10 mouse cellular contexts compared by ENCODE assay signal in the genomic region with DNA sequence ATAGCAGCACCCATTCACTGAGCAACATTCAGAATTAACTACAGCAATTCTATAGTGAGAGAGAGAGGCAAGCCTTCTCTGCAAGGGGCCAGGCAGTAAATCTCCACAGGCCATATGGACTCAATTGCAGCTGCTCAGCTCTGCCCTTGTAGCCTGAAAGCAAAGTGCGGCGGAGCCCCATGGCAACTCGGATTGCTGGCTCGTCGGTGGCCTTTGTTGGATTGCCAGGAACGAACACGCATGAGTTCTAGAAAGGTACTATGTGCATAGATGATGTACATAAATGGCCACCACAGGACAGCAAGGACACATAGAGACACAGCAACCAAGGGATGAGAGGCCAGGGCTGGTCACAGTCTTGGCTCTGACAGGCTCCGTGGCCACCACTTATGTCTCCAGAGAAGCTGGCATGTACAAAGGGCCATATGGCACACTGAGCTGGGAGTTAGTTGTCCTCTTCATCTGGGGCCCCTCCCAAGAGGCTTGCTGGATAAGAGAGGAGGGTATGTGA.
DNase-seq lines count a peak whose midpoint lies in the region; ATAC-seq and TF ChIP-seq lines count a peak whose summit lies in the region.
"Had no signal": no experiment of that assay in that cellular context is flagged by ENCODE, and none has a peak within 500 bp of the region (broad histone marks: within the 10 kb centered on the region; RNA-seq: fewer than 3 reads in every experiment).

No protein-coding gene starts in this region.

- no peaks in the 10 kb centered on the region for H3K36me3 ChIP-seq in hindbrain, embryonic 12.5 days
- H3K36me3 ChIP-seq in midbrain, embryonic 15.5 days (replicated peaks): no peaks in the 10 kb centered on the region
- no peaks in the 10 kb centered on the region for H3K36me3 ChIP-seq in lung, postnatal 0 days (ENCODE audit: insufficient read depth, low read length)
- H3K36me3 ChIP-seq: liver, embryonic 13.5 days had no signal

- no peak overlapping the region for H3K9ac ChIP-seq in hindbrain, embryonic 12.5 days
- H3K9ac ChIP-seq in midbrain, embryonic 15.5 days: no peak overlapping the region
- H3K9ac ChIP-seq in lung, postnatal 0 days (replicated peaks; ENCODE audit: low read depth): no peak overlapping the region
- H3K9ac ChIP-seq: liver, embryonic 13.5 days had no signal

- no peak for TF ChIP-seq POLR2A in brain, embryonic 14.5 days (IDR thresholded peaks at IDR 0.05; ENCODE audit: borderline replicate concordance, extremely low read depth, insufficient read depth, insufficient read length, poor library complexity, severe bottlenecking)

- no peak for TF ChIP-seq CTCF in brain, embryonic 14.5 days (IDR thresholded peaks at IDR 0.05; ENCODE audit: borderline replicate concordance, extremely low read depth, insufficient read depth, insufficient read length)
- TF ChIP-seq CTCF in lung, postnatal 0 days (IDR thresholded peaks at IDR 0.05): no peak

- no peaks in the 10 kb centered on the region for H3K9me3 ChIP-seq in hindbrain, embryonic 12.5 days (replicated peaks)
- no peaks in the 10 kb centered on the region for H3K9me3 ChIP-seq in midbrain, embryonic 15.5 days
- no peaks in the 10 kb centered on the region for H3K9me3 ChIP-seq in lung, postnatal 0 days (ENCODE audit: low read length)
- H3K9me3 ChIP-seq: liver, embryonic 13.5 days had no signal

- no peak for ATAC-seq in hindbrain, embryonic 12.5 days (ENCODE audit: low FRiP score)
- no peak for ATAC-seq in midbrain, embryonic 15.5 days (replicated peaks)
- ATAC-seq in lung, postnatal 0 days: no peak

- no peak overlapping the region for H3K4me3 ChIP-seq in hindbrain, embryonic 12.5 days
- no peak overlapping the region for H3K4me3 ChIP-seq in midbrain, embryonic 15.5 days
- no peak overlapping the region for H3K4me3 ChIP-seq in lung, postnatal 0 days (ENCODE audit: low read depth, low read length)
- H3K4me3 ChIP-seq: liver, embryonic 13.5 days had no signal

- H3K4me2 ChIP-seq in hindbrain, embryonic 12.5 days (replicated peaks): no peak overlapping the region
- no peak overlapping the region for H3K4me2 ChIP-seq in midbrain, embryonic 15.5 days
- no peak overlapping the region for H3K4me2 ChIP-seq in lung, postnatal 0 days (replicated peaks; ENCODE audit: low read depth, low read length)
- H3K4me2 ChIP-seq: liver, embryonic 13.5 days had no signal

- peak overlapping the region; percentile 25; the same call in 1 of the 2 replicates for H3K27ac ChIP-seq in hindbrain, embryonic 12.5 days
- 0 out of 2 replicates have a peak overlapping the region, but pooled peaks have one; percentile 10 for H3K27ac ChIP-seq in midbrain, embryonic 15.5 days
- no peak overlapping the region for H3K27ac ChIP-seq in lung, postnatal 0 days (ENCODE audit: low read length)
- H3K27ac ChIP-seq: liver, embryonic 13.5 days had no signal

- no peaks in the 10 kb centered on the region for H3K27me3 ChIP-seq in hindbrain, embryonic 12.5 days
- no peaks in the 10 kb centered on the region for H3K27me3 ChIP-seq in midbrain, embryonic 15.5 days (replicated peaks)
- H3K27me3 ChIP-seq in lung, postnatal 0 days (replicated peaks; ENCODE audit: insufficient read depth, low read length): no peaks in the 10 kb centered on the region
- H3K27me3 ChIP-seq: liver, embryonic 13.5 days had no signal

- 19% methylated on average over 8 of the region's 8 CpGs for WGBS in hindbrain, embryonic 12.5 days
- WGBS in midbrain, embryonic 15.5 days: 24% methylated on average over 8 of the region's 8 CpGs
- 74% methylated on average over 8 of the region's 8 CpGs for WGBS in lung, postnatal 0 days

- H3K4me1 ChIP-seq in hindbrain, embryonic 12.5 days: peaks cover 44% of the 10 kb centered on the region
- H3K4me1 ChIP-seq in midbrain, embryonic 15.5 days: peaks cover 29% of the 10 kb centered on the region
- no peaks in the 10 kb centered on the region for H3K4me1 ChIP-seq in lung, postnatal 0 days (ENCODE audit: insufficient read depth, low read depth, low read length)
- H3K4me1 ChIP-seq: liver, embryonic 13.5 days had no signal

- TF ChIP-seq EP300 in lung, postnatal 0 days (IDR thresholded peaks at IDR 0.05): no peak

- peak; percentile 46 for DNase-seq in brain, embryonic 14.5 days (ENCODE audit: low read depth)
- peak; percentile 26 for DNase-seq in cerebellum, adult 9-11 months
- DNase-seq in lung, postnatal 0 days (ENCODE audit: low spot score): no peak
- no peak for DNase-seq in right cerebral cortex, postnatal 25 days
- DNase-seq in adrenal gland, adult 8-10 months: no peak
- DNase-seq in thymus, postnatal 0 days (ENCODE audit: low spot score): no peak
- DNase-seq: gastrocnemius, postnatal 36 days; liver, embryonic 13.5 days had no signal

Comparison
In these comparisons a context has a peak if more than half of its experiments do, and no peak if none do; other contexts are left out.
1. DNase-seq: peak in brain, embryonic 14.5 days (single experiment) and cerebellum, adult 9-11 months (single experiment); none in lung, postnatal 0 days (single experiment), right cerebral cortex, postnatal 25 days (single experiment), adrenal gland, adult 8-10 months (single experiment) and thymus, postnatal 0 days (single experiment).